Mouse (Mus musculus): Measurements from ENCODE around the gene Egfl8. TPM values are rescaled to one million over a fixed set of nuclear protein-coding genes. Genes with fewer than 3 reads are reported as not detected.
A peak's percentile ranks its signal among the peaks of the same experiment; 100 is the strongest.

Egfl8 gene
- 4.4 and 5.2 TPM in 2 replicates for polyA plus RNA-seq (2015; fragmentation: Nextera tagmentation; extraction: Ambion mirVana)

DNA sequence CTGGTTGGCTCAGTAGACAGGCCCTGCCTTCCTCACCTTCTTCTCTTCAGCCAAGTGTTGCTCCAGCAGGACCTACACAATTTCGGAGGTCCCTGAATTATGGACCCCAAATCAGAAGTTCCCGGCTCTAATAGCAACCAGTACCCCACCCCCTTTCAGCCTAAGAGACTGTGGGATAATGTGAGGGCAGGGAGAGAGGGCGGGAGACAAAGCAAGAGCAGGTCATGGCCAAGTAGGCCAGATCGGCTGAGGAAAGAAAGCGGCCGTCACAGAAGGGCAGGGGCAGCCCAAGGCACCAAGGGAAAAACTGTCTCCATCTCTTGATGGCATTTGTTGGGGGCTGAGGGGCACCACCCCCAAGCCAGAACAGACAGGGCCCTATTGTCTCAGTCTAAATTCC is at the start of gene Egfl8:
TSS of gene Egfl8 (minus strand) at position 101 of the 400 bp plus-strand sequence.
- no peak for ATAC-seq
- Histone ChIP-seq H3K4me3 (ENCODE audit: low read depth, low read length) (no peak within 1 kb of the TSS), H3K4me2 (replicated peaks; ENCODE audit: low read depth, low read length) (no peak within 1 kb of the TSS), H3K27ac (ENCODE audit: low read length) (peak within 1 kb of the TSS; percentile 43; the same call in 1 of the 2 replicates), H3K9me3 (ENCODE audit: low read length) (no peaks in the 10 kb centered on the region), H3K27me3 (replicated peaks; ENCODE audit: insufficient read depth, low read length) (no peaks in the 10 kb centered on the region), H3K9ac (replicated peaks; ENCODE audit: low read depth) (no peak within 1 kb of the TSS), H3K4me1 (ENCODE audit: insufficient read depth, low read depth, low read length) (no peaks in the 10 kb centered on the region), H3K36me3 (ENCODE audit: insufficient read depth, low read length) (peaks cover 26% of the 10 kb centered on the region)
- 74% methylated on average over 6 of the region's 6 CpGs for WGBS
- TF ChIP-seq CTCF (IDR thresholded peaks at IDR 0.05): no peak
- DNase-seq (ENCODE audit: low spot score): no peak

- H3K4me2 ChIP-seq (replicated peaks; ENCODE audit: low read depth, low read length): no peak overlapping the region
- H3K9ac ChIP-seq (replicated peaks; ENCODE audit: low read depth): no peak overlapping the region
- no peaks in the 10 kb centered on the region for H3K9me3 ChIP-seq (ENCODE audit: low read length)
- ATAC-seq (no peak), DNase-seq (ENCODE audit: low spot score) (no peak)
- TF ChIP-seq EP300 (IDR thresholded peaks at IDR 0.05) (no peak), CTCF (IDR thresholded peaks at IDR 0.05) (no peak)
- H3K27me3 ChIP-seq (replicated peaks; ENCODE audit: insufficient read depth, low read length): peaks cover 6% of the 10 kb centered on the region
- peaks cover 12% of the 10 kb centered on the region; the same call in 1 of the 2 replicates for H3K4me1 ChIP-seq (ENCODE audit: insufficient read depth, low read depth, low read length)
- whole genome bisulfite sequencing: 58% methylated on average over 7 of the region's 7 CpGs
- H3K36me3 ChIP-seq (ENCODE audit: insufficient read depth, low read length): no peaks in the 10 kb centered on the region
- H3K27ac ChIP-seq (ENCODE audit: low read length): no peak overlapping the region
- H3K4me3 ChIP-seq (ENCODE audit: low read depth, low read length): no peak overlapping the region
Observed at GRCm38 (mm10) chr17:34664472-34664871, 48.7 kb upstream of the Egfl8 start.

DNA sequence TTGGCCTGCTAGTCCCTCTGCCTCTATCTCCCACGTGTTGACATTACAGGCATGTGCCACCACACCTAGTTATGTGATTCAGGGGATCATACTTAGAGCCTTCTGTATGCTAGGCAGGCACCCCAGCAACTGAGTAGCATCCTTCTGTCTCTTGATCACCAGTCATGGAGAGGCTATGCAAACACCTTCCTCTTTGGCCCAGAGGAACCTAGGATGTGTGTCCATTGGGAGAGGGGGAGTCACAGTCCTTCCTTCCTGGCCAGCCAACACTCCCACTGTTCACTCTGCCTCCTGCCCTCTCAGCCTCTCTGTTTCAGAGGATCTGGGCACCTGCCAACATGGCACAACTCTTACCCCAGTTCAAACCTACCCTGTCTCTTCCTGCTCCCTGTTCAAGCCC is 47.8 kb upstream of the Egfl8 start:
- TF ChIP-seq CTCF (IDR thresholded peaks at IDR 0.05) (no peak), EP300 (IDR thresholded peaks at IDR 0.05) (no peak)
- H3K4me2 ChIP-seq (replicated peaks; ENCODE audit: low read depth, low read length): no peak overlapping the region
- H3K9me3 ChIP-seq (ENCODE audit: low read length): no peaks in the 10 kb centered on the region
- no peak for DNase-seq (ENCODE audit: low spot score)
- ATAC-seq: no peak
- no peak overlapping the region for H3K4me3 ChIP-seq (ENCODE audit: low read depth, low read length)
- 63% methylated on average over 1 of the region's 1 CpGs for WGBS
- peaks cover 12% of the 10 kb centered on the region; the same call in 1 of the 2 replicates for H3K4me1 ChIP-seq (ENCODE audit: insufficient read depth, low read depth, low read length)
- no peaks in the 10 kb centered on the region for H3K36me3 ChIP-seq (ENCODE audit: insufficient read depth, low read length)
- H3K27me3 ChIP-seq (replicated peaks; ENCODE audit: insufficient read depth, low read length): peaks cover 7% of the 10 kb centered on the region
- H3K27ac ChIP-seq (ENCODE audit: low read length): no peak overlapping the region
- no peak overlapping the region for H3K9ac ChIP-seq (replicated peaks; ENCODE audit: low read depth)

- peaks cover 7% of the 10 kb centered on the region for H3K27me3 ChIP-seq (replicated peaks; ENCODE audit: insufficient read depth, low read length)
Observed at GRCm38 (mm10) chr17:34662978-34663377, 47.2 kb upstream of the Egfl8 start.

GRCm38 (mm10) chr17:34662468-34662867 is 46.7 kb upstream of the Egfl8 start:
- no peak overlapping the region for H3K4me3 ChIP-seq (ENCODE audit: low read depth, low read length)
- H3K9me3 ChIP-seq (ENCODE audit: low read length): no peaks in the 10 kb centered on the region
- peaks cover 7% of the 10 kb centered on the region for H3K27me3 ChIP-seq (replicated peaks; ENCODE audit: insufficient read depth, low read length)
- no peak overlapping the region for H3K9ac ChIP-seq (replicated peaks; ENCODE audit: low read depth)
- TF ChIP-seq CTCF (IDR thresholded peaks at IDR 0.05): no peak
- TF ChIP-seq EP300 (IDR thresholded peaks at IDR 0.05): no peak
- H3K4me2 ChIP-seq (replicated peaks; ENCODE audit: low read depth, low read length): no peak overlapping the region
- 90% methylated on average over 1 of the region's 1 CpGs for WGBS
- ATAC-seq (no peak), DNase-seq (ENCODE audit: low spot score) (no peak)
- H3K27ac ChIP-seq (ENCODE audit: low read length): no peak overlapping the region
- no peaks in the 10 kb centered on the region for H3K36me3 ChIP-seq (ENCODE audit: insufficient read depth, low read length)
- peaks cover 12% of the 10 kb centered on the region; the same call in 1 of the 2 replicates for H3K4me1 ChIP-seq (ENCODE audit: insufficient read depth, low read depth, low read length)

More at GRCm38 (mm10) chr17:34662978-34663377, 47.2 kb upstream of the Egfl8 start:
- DNase-seq (ENCODE audit: low spot score) (no peak), ATAC-seq (no peak)
- 83% methylated on average over 8 of the region's 8 CpGs for whole genome bisulfite sequencing
- Histone ChIP-seq H3K27ac (ENCODE audit: low read length) (no peak overlapping the region), H3K36me3 (ENCODE audit: insufficient read depth, low read length) (no peaks in the 10 kb centered on the region), H3K4me2 (replicated peaks; ENCODE audit: low read depth, low read length) (no peak overlapping the region), H3K9me3 (ENCODE audit: low read length) (no peaks in the 10 kb centered on the region), H3K4me1 (ENCODE audit: insufficient read depth, low read depth, low read length) (peaks cover 12% of the 10 kb centered on the region; the same call in 1 of the 2 replicates), H3K4me3 (ENCODE audit: low read depth, low read length) (no peak overlapping the region), H3K9ac (replicated peaks; ENCODE audit: low read depth) (no peak overlapping the region)
- no peak for TF ChIP-seq CTCF (IDR thresholded peaks at IDR 0.05)
- no peak for TF ChIP-seq EP300 (IDR thresholded peaks at IDR 0.05)

GRCm38 (mm10) chr17:34661121-34661591 is 45.4 kb upstream of the Egfl8 start:
- DNase-seq (ENCODE audit: low spot score): peak; percentile 81

More at GRCm38 (mm10) chr17:34661121-34661591, 45.4 kb upstream of the Egfl8 start:
- Histone ChIP-seq H3K4me1 (ENCODE audit: insufficient read depth, low read depth, low read length) (peaks cover 12% of the 10 kb centered on the region), H3K27ac (ENCODE audit: low read length) (peak overlapping the region; percentile 57; the same call in 1 of the 2 replicates), H3K9ac (replicated peaks; ENCODE audit: low read depth) (no peak overlapping the region), H3K27me3 (replicated peaks; ENCODE audit: insufficient read depth, low read length) (peaks cover 7% of the 10 kb centered on the region), H3K36me3 (ENCODE audit: insufficient read depth, low read length) (no peaks in the 10 kb centered on the region), H3K9me3 (ENCODE audit: low read length) (no peaks in the 10 kb centered on the region), H3K4me3 (ENCODE audit: low read depth, low read length) (peak overlapping the region; percentile 14; the same call in 1 of the 2 replicates), H3K4me2 (replicated peaks; ENCODE audit: low read depth, low read length) (peak overlapping the region; percentile 48)
- TF ChIP-seq CTCF (IDR thresholded peaks at IDR 0.05): no peak
- peak; percentile 79 for TF ChIP-seq EP300 (IDR thresholded peaks at IDR 0.05)
- ATAC-seq: peak; percentile 83
- WGBS: 3% methylated on average over 18 of the region's 19 CpGs
